Mouse (Mus musculus) urinary bladder, adult 18-20 months (tissue): ENCODE data around the gene Tmem43.

Experiments used
- DNase-seq, 2 experiments: peaks; one replicate each; pipeline ENCODE4 v3.0.0; 2022; ENCODE audit warnings: low spot score in 2 of 2, mixed read lengths in 2 of 2

The Tmem43 gene

GRCm38 (mm10) chr6:91488496-91489212 lies 15.2 kb downstream of the Tmem43 start:
- peak in 1 of 2 experiments; percentile 53 for DNase-seq

DNA sequence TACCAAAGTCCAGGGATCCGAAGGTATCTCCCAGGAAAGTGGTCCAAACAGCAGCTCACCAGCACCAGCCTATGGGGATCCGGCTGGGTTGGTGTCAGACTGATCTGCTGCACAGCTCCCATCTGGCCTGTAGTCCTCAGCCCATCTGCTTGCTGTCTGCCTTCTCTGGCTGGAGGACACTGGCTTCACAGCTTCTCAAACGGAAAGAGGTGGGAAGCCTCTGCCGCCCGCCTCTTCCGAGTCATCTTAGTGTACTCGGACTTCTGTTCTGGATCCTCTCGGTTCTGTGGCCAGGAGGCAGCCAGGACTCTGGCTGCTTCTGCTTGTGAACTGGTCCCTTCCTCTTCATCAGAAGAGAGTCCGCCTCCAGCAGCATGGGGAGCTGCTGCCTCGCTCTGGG lies 16.4 kb downstream of the Tmem43 start:
- peak in 1 of 2 experiments; percentile 18 for DNase-seq

DNA sequence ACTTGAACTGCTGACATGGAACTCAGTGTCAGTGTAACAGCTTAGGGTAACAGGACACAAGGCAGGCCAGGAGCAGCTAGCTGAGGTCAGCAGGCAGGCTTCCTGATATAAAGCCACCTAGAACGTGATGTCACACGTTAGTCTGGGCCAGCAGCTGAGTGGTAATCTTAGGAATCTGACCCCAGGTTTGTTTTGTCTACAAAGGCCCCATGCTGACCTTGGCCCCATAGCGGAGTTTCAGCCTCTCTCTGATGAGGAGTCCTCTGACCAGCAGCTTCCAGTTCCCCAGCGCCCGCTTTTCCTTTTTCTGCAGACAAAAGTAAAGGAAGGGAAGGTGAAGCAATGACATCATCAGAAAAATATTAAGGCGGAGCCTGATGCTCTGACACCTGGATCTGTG lies 17.5 kb downstream of the Tmem43 start:
- DNase-seq: no peak

- no peak for DNase-seq
These were observed 19.6 kb downstream of the Tmem43 start for GRCm38 (mm10) chr6:91493053-91493452.

DNA sequence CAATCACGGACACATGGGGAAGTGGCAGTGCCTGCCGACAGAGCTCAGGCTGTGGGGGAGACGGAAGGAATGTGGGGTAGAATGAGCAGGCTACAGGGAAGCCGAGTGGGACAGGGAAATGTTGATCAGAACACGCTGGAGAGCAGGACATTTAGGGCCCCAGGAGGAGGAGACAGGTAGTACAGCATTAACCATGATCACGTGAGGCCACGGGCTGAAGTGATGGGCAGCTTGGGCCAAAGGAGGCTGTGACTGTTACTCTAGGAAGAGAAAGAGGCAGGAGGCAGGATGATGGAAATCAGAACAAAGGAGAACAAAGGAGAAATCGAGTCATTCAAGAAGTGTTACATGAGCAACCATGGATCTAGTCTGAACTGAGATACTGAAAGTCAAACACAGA lies 21.0 kb downstream of the Tmem43 start:
- DNase-seq: no peak

GRCm38 (mm10) chr6:91503302-91503701 lies 29.8 kb downstream of the Tmem43 start:
- DNase-seq: no peak

DNA sequence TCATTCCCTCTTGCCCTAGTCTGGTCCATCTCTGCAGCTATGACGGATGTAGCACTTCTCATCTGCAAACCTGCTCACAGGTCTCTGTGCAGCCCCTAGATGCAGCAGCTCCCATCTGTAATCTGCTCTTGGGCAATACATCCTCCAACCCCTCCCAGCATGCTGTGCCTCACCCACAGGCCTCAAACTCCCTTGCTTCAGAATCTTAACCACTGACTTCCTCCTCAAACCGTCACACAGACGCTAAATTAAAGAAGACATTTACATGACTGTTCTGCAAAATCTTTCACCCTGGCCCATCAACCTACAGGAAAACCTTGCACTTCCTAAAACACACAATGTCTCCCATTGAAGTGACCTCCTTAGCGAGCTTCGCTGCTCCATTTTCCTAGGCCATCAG lies 32.5 kb downstream of the Tmem43 start:
- no peak for DNase-seq

DNA sequence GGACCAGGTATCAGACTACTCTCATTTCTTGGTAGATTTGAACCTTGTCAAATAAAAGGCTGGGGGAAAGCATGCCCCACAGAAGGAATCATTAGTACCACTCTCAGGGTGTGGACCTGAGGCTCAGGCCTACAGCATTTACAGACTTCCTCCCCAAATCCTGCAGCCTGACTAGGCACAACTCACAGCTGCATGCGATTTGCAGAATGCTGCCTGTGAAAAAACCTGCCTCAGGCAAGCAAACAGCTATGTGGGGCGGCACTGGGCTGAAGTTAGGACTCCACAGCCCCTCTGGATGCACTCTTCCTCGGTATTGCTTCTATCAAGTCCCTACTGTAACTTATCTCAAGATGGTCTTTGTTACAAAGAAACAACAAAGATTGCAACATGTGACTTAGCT lies 34.5 kb downstream of the Tmem43 start:
- DNase-seq: no peak

DNA sequence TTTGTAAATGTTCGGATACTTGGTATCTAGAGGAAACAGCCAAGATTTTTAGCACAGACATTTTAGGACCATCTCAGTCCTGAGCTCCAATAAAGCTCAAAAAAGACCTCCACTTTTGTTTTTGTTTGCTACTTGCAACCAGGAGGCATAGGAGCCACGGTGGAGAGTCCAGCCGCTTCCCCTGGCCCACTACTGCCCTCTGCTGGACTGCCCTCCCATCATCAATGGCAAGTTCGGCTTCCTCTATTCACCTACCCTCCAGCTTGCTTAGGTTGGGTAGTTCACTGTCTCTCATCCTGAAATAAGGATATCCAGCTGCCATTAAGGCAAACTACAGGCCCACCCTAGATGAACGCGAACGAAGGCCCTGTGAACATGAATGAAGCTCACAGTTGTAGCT lies 35.8 kb downstream of the Tmem43 start:
- peak; percentile 45 to 65 for DNase-seq

DNA sequence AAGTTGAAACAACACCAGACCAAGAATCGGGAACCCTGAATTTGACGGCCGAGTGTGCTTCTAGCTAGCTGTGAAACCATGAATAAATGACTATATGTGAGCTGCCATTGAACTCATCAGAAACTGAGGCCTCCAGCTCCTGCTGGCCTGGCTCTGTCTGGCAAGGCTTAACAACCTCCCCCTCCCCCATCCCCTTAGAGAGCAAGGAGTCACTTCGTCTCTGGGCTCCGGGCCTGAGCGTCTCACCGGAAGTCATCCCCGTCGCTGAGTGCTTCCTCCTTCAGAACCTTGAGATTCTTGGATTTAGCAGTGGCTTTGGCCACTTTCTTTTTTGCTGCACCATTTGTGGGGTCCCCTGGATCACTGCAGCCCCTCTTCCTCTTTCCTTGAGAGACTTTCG lies 36.7 kb downstream of the Tmem43 start:
- DNase-seq: no peak

GRCm38 (mm10) chr6:91514135-91514534 lies 40.6 kb downstream of the Tmem43 start:
- no peak for DNase-seq

DNA sequence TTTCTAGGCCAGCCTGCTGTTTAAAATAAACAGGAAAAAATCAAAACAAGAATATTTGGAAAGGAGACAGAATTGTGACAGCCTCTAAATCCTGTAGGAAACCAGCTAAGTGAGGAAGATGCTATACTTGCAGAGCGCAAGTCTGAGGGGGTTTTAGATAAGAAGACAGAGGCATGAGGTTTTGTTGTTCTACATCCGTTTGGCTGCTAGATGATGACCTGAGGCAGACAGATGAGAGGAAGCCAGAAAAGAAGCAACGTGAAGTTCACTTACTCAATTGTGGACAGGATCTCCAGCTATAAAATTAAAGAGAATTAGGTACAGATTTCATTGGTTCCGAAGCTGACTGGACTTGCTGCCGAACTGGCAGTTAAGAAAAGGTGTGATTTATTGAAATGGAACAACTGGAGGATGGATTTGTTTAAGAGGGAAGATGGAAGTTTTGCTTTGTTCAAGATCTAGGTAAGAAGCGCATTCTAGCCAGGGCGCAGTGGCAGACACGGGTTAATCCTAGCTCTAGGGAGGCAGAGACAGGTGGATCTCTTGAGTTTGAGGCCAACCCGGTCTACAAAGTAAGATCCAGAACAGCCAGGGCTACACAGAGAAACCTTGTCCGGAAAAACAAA lies 41.3 kb downstream of the Tmem43 start:
- no peak for DNase-seq

GRCm38 (mm10) chr6:91515545-91516449 lies 42.3 kb downstream of the Tmem43 start, which contains the start of the genes Xpc and Lsm3:
Gene Xpc, minus strand, starts transcription at chr6:91515888.
Gene Lsm3, plus strand, starts transcription at chr6:91515928.
- DNase-seq: peak; percentile 97 to 100

- no peak for DNase-seq
These were observed 45.0 kb downstream of the Tmem43 start for GRCm38 (mm10) chr6:91518454-91519020.

- DNase-seq: no peak
These were observed 49.3 kb downstream of the Tmem43 start for GRCm38 (mm10) chr6:91522816-91523215.

GRCm38 (mm10) chr6:91525544-91525943 lies 52.0 kb downstream of the Tmem43 start:
- DNase-seq: no peak

DNA sequence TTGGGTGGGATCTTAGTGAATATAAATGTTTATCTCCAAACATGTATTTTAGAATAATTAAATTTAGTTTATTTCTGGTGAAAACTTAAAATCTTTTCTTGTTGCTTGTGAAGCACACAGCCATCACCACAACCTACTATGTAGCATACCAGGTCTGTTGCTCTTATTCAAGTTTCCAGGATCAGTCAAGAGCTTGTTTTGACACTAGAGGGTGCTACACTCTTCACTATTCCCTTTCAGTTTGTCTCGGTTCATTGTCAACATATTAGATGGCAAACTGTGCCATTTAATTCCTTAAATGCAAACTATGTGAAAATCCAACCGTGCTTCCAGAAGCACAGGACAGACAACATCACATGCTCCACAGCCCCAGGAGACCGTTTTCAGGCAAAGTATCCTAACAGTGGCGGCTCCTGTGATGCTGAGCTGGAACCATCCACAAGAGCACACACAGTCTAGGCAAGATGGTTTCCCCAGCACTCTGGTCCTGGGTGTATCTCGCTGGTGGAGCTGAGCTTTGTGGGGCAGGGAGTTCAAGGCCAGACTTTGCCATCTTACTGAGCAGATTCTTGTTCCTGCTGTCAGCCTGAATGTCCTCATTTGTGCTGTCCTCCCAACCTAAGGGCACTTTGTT lies 53.8 kb downstream of the Tmem43 start:
- no peak for DNase-seq

DNA sequence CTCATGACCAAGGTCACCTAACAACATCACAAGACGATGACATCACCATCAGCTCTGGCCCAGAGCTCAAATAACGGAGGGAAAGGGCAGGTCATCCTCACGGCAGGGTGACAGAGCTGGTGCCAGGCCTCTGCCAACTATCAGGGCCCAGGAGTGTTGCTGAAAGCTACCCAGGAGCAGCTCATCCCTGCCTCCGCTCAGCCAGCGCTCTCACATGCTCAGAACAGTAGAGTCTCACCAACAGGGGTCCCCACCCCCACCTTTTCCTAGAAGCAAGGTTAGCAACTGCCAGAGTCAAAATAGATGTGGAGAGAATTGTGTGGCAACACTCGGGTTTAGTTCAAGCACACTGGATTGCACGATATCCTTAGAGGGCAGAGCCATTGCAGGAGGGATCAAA lies 54.8 kb downstream of the Tmem43 start:
- no peak for DNase-seq

- no peak for DNase-seq
These were observed 57.2 kb downstream of the Tmem43 start for GRCm38 (mm10) chr6:91530673-91531072.

DNA sequence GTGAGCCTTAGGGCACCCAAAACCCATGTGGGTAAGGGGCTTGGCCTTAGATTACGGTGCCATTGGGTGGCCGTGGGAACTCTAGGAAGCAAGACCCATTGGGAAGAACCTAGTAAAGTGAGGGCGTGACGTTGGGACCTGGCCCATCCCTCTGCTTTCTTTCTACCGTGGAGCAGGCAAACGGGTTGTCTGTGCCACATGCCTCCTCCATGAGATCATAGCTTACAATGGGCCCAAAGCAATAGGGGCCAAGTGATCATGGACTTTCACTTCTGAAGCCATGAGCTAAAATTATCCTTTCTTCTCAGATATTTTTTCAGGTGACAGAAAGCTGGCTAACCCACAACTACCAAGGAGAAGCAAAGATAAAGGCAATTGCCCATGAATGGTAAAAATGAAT lies 57.8 kb downstream of the Tmem43 start:
- DNase-seq: no peak

- DNase-seq: no peak
These were observed 59.2 kb downstream of the Tmem43 start for GRCm38 (mm10) chr6:91532661-91533060.

DNA sequence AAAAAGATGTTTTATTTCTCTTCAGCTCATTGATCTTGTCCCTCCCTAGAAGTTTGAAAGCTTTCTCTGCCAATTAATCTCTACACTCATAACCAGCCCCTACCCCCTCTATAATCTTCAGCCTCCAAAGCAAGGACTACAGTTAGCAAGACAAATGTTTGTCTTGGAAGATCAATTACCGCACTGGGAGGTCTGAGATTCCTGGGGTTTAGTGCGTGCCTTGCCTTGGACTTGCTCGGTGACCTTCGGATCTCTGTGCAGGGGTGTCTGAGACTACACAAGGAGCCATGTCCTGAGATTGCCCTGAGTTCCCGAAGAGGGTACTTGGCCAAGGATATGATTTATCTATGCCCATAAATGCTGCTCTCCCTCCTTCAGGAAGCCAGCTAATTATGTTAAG lies 59.9 kb downstream of the Tmem43 start:
- no peak for DNase-seq
